Mouse (Mus musculus) limb, embryonic 12.5 days (tissue): Measurements from ENCODE around the gene Ajap1. TPM values are rescaled to one million over a fixed set of nuclear protein-coding genes. Genes with fewer than 3 reads are reported as not detected.

Experiments used
- ATAC-seq: fragments of 200-750 bp; cut with Nextera tagmentation; 2 replicates; pipeline ENCODE4 v1.8.0; 2017; ENCODE audit warnings: low read depth, moderate TSS enrichment; ENCODE audit not compliant: insufficient number of reproducible peaks, insufficient read depth, low FRiP score, low TSS enrichment
- H3K27ac ChIP-seq: fragments of 300-500 bp; sonication (generic); 2 replicates; pipeline ENCODE4 v1.5.1; 2016; ENCODE audit warnings: mild to moderate bottlenecking, moderate library complexity
- H3K27me3 ChIP-seq: fragments of 300-500 bp; sonication (generic); 2 replicates; pipeline ENCODE4 v1.6.1; 2016; ENCODE audit warnings: mild to moderate bottlenecking, moderate library complexity
- H3K36me3 ChIP-seq: fragments of 300-500 bp; sonication (generic); 2 replicates; pipeline ENCODE4 v1.6.1; 2016; ENCODE audit warnings: mild to moderate bottlenecking, moderate library complexity
- H3K4me1 ChIP-seq: fragments of 300-500 bp; sonication (generic); replicated peaks from 2 replicates; pipeline ENCODE4 v1.6.1; 2016
- H3K4me2 ChIP-seq: fragments of 300-500 bp; sonication (generic); 2 replicates; pipeline ENCODE4 v1.6.1; 2016; ENCODE audit warnings: mild to moderate bottlenecking, moderate library complexity
- H3K4me3 ChIP-seq: fragments of 300-500 bp; sonication (generic); replicated peaks from 2 replicates; pipeline ENCODE4 v1.5.1; 2016; ENCODE audit warnings: mild to moderate bottlenecking
- H3K9ac ChIP-seq: fragments of 300-500 bp; sonication (generic); replicated peaks from 2 replicates; pipeline ENCODE4 v1.6.1; 2016; ENCODE audit warnings: mild to moderate bottlenecking, moderate library complexity
- H3K9me3 ChIP-seq: fragments of 300-500 bp; sonication (generic); 2 replicates; pipeline ENCODE4 v1.6.1; 2016; ENCODE audit warnings: mild to moderate bottlenecking, moderate library complexity
- WGBS: fragments of 180-500 bp; shearing (Covaris S2); methylation state at CpG from one replicate; pipeline ENCODE4 v1.1.7; 2016; 5-methylcytosine and 5-hydroxymethylcytosine counted together
- polyA plus RNA-seq: library from polyadenylated mRNA; unstranded; fragments of >200 nt; fragmentation: Nextera tagmentation; extraction: Ambion mirVana; gene quantifications from 2 replicates; pipeline ENCODE4 v1.2.1, GENCODE M21; 2016

Gene Ajap1
- polyA plus RNA-seq, 1 experiment from 2014 or later, result 0.61 TPM

GRCm38 (mm10) chr4:153357539-153358242 lies 124.9 kb downstream of the Ajap1 start:
- H3K27ac ChIP-seq, result no peak overlapping the region
- H3K36me3 ChIP-seq, result no peaks in the 10 kb centered on the region
- no peaks in the 10 kb centered on the region for H3K9me3 ChIP-seq
- H3K4me1 ChIP-seq, result 0 out of 2 replicates have a peak, but pooled peaks cover 9% of the 10 kb centered on the region
- no peak overlapping the region for H3K4me3 ChIP-seq
- H3K9ac ChIP-seq, result no peak overlapping the region
- no peak; the same call in 1 of the 2 replicates for ATAC-seq
- WGBS, result 53% methylated on average over 9 of the region's 9 CpGs
- peaks cover 10% of the 10 kb centered on the region for H3K27me3 ChIP-seq
- no peak overlapping the region for H3K4me2 ChIP-seq

GRCm38 (mm10) chr4:153356236-153356635 lies 126.4 kb downstream of the Ajap1 start:
- no peak overlapping the region for H3K9ac ChIP-seq
- H3K4me2 ChIP-seq, result no peak overlapping the region
- H3K27me3 ChIP-seq, result peaks cover 7% of the 10 kb centered on the region
- ATAC-seq, result no peak
- 90% methylated on average over 4 of the region's 4 CpGs for WGBS
- H3K36me3 ChIP-seq, result no peaks in the 10 kb centered on the region
- no peak overlapping the region for H3K4me3 ChIP-seq
- 0 out of 2 replicates have a peak, but pooled peaks cover 8% of the 10 kb centered on the region for H3K4me1 ChIP-seq
- H3K27ac ChIP-seq, result no peak overlapping the region
- no peaks in the 10 kb centered on the region for H3K9me3 ChIP-seq

- no peak overlapping the region for H3K9ac ChIP-seq
- peaks cover 13% of the 10 kb centered on the region for H3K4me1 ChIP-seq
- no peak overlapping the region for H3K4me2 ChIP-seq
- H3K36me3 ChIP-seq, result no peaks in the 10 kb centered on the region
- H3K9me3 ChIP-seq, result peaks cover 5% of the 10 kb centered on the region; the same call in 1 of the 2 replicates
- H3K27ac ChIP-seq, result no peak overlapping the region
- no peak overlapping the region for H3K4me3 ChIP-seq
- no peak for ATAC-seq
- 95% methylated on average over 3 of the region's 3 CpGs for WGBS
- no peaks in the 10 kb centered on the region for H3K27me3 ChIP-seq
Observed at GRCm38 (mm10) chr4:153344999-153345398, 137.6 kb downstream of the Ajap1 start.

- no peak overlapping the region for H3K9ac ChIP-seq
- no peak overlapping the region for H3K4me3 ChIP-seq
- no peak overlapping the region for H3K27ac ChIP-seq
- H3K4me2 ChIP-seq, result no peak overlapping the region
- H3K36me3 ChIP-seq, result no peaks in the 10 kb centered on the region
- H3K27me3 ChIP-seq, result no peaks in the 10 kb centered on the region
- peaks cover 13% of the 10 kb centered on the region for H3K4me1 ChIP-seq
- no peak for ATAC-seq
- peaks cover 5% of the 10 kb centered on the region; the same call in 1 of the 2 replicates for H3K9me3 ChIP-seq
Observed at GRCm38 (mm10) chr4:153340887-153341286, 141.7 kb downstream of the Ajap1 start.

- Histone ChIP-seq H3K4me1 (no peaks in the 10 kb centered on the region), H3K4me3 (no peak overlapping the region), H3K9ac (no peak overlapping the region), H3K27me3 (peaks cover 4% of the 10 kb centered on the region; the same call in 1 of the 2 replicates), H3K9me3 (no peaks in the 10 kb centered on the region), H3K4me2 (no peak overlapping the region), H3K27ac (no peak overlapping the region), H3K36me3 (no peaks in the 10 kb centered on the region)
- no peak for ATAC-seq
- 67% methylated on average over 15 of the region's 15 CpGs for WGBS
Observed at GRCm38 (mm10) chr4:153335301-153335799, 147.3 kb downstream of the Ajap1 start.

- H3K9ac ChIP-seq, result no peak overlapping the region
Observed at GRCm38 (mm10) chr4:153327809-153328208, 154.8 kb downstream of the Ajap1 start.

More at GRCm38 (mm10) chr4:153327809-153328208, 154.8 kb downstream of the Ajap1 start:
- H3K27me3 ChIP-seq, result no peaks in the 10 kb centered on the region
- H3K9me3 ChIP-seq, result no peaks in the 10 kb centered on the region
- H3K4me2 ChIP-seq, result no peak overlapping the region
- no peak for ATAC-seq
- no peak overlapping the region for H3K27ac ChIP-seq
- peaks cover 27% of the 10 kb centered on the region for H3K4me1 ChIP-seq
- WGBS, result 71% methylated on average over 10 of the region's 10 CpGs
- no peaks in the 10 kb centered on the region for H3K36me3 ChIP-seq
- H3K4me3 ChIP-seq, result no peak overlapping the region
